In the genomic region with DNA sequence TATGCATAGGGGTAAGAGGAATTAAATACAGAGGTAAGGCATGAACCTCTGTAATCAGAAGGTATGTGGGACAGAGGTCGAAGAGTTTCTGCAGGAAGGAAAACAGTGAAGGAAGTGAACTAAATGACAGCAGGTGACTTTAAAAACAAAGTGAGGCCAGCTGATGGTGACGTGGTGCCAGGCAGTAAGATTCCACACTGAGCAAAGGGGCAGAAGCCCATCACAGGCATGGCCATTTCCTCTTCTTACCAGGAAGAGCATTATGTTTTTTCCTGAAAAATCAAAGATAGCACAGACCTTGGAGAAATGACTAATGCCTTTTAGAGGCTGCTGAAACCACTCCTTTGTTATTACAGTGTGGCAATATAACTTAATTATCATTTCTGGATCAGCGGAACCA, we compare ENCODE assay signal across 31 mouse cellular contexts. TPM values are rescaled to one million over a fixed set of nuclear protein-coding genes. Genes with fewer than 3 reads are reported as not detected.
A peak's percentile ranks its signal among the peaks of the same experiment; 100 is the strongest.
DNase-seq lines count a peak whose midpoint lies in the region; ATAC-seq lines count a peak whose summit lies in the region.
"Had no signal": no experiment of that assay in that cellular context is flagged by ENCODE, and none has a peak within 500 bp of the region (broad histone marks: within the 10 kb centered on the region; RNA-seq: fewer than 3 reads in every experiment).

No protein-coding gene starts in this region.

- H3K4me1 ChIP-seq in kidney, embryonic 16.5 days (ENCODE audit: insufficient read depth, low read length), result no peaks in the 10 kb centered on the region
- no peaks in the 10 kb centered on the region for H3K4me1 ChIP-seq in intestine, embryonic 16.5 days (ENCODE audit: control insufficient read depth, insufficient read depth, low read length)
- H3K4me1 ChIP-seq in stomach, embryonic 16.5 days (ENCODE audit: control insufficient read depth, insufficient read depth, low read length), result 0 out of 2 replicates have a peak, but pooled peaks cover 4% of the 10 kb centered on the region
- H3K4me1 ChIP-seq in midbrain, embryonic 14.5 days (ENCODE audit: control insufficient read depth, insufficient read depth, low read length), result no peaks in the 10 kb centered on the region
- H3K4me1 ChIP-seq: stomach, embryonic 15.5 days had no signal

- H3K36me3 ChIP-seq in kidney, embryonic 16.5 days (ENCODE audit: insufficient read depth, low read length), result no peaks in the 10 kb centered on the region
- H3K36me3 ChIP-seq in intestine, embryonic 16.5 days (ENCODE audit: control insufficient read depth, insufficient read depth, low read length), result no peaks in the 10 kb centered on the region
- no peaks in the 10 kb centered on the region for H3K36me3 ChIP-seq in stomach, embryonic 16.5 days (ENCODE audit: control insufficient read depth, insufficient read depth, low read length)
- H3K36me3 ChIP-seq in midbrain, embryonic 14.5 days (ENCODE audit: control insufficient read depth, insufficient read depth, low read length), result no peaks in the 10 kb centered on the region
- H3K36me3 ChIP-seq: hindbrain, embryonic 13.5 days; midbrain, embryonic 12.5 days; stomach, embryonic 15.5 days had no signal

- 48% methylated on average over 3 of the region's 3 CpGs for WGBS in kidney, embryonic 16.5 days
- 53% methylated on average over 3 of the region's 3 CpGs for WGBS in intestine, embryonic 16.5 days
- WGBS in stomach, embryonic 16.5 days, result 69% methylated on average over 3 of the region's 3 CpGs
- 87% methylated on average over 3 of the region's 3 CpGs for WGBS in midbrain, embryonic 14.5 days

- H3K27ac ChIP-seq in kidney, embryonic 16.5 days (ENCODE audit: low read length), result no peak overlapping the region
- no peak overlapping the region for H3K27ac ChIP-seq in intestine, embryonic 16.5 days (ENCODE audit: low read length)
- peak overlapping the region; percentile 27; the same call in 1 of the 2 replicates for H3K27ac ChIP-seq in stomach, embryonic 16.5 days (ENCODE audit: low read length)
- H3K27ac ChIP-seq in midbrain, embryonic 14.5 days (replicated peaks; ENCODE audit: low read depth, low read length), result no peak overlapping the region
- H3K27ac ChIP-seq: hindbrain, embryonic 13.5 days; liver, embryonic 14.5 days; midbrain, embryonic 12.5 days; stomach, embryonic 15.5 days had no signal

- no peak for DNase-seq in kidney, adult 8-10 months
- peak; percentile 39 for DNase-seq in kidney, postnatal 10 days
- DNase-seq in midbrain, embryonic 14.5 days, result no peak
- DNase-seq in lung, postnatal 36 days, result no peak
- DNase-seq: adrenal gland, postnatal 25 days; B cell, adult 2 months; cerebellum, adult 18-20 months; cerebellum, postnatal 10 days; heart, postnatal 14 days; layer of hippocampus, postnatal 36 days; left cerebral cortex, postnatal 4 days; liver; lung, adult 2 months; right cerebral cortex, postnatal 14 days; thymus, adult 18-20 months; thymus, postnatal 25 days had no signal

- H3K9ac ChIP-seq in kidney, embryonic 16.5 days (replicated peaks; ENCODE audit: low read length), result no peak overlapping the region
- no peak overlapping the region for H3K9ac ChIP-seq in intestine, embryonic 16.5 days (ENCODE audit: low read depth, low read length)
- no peak overlapping the region for H3K9ac ChIP-seq in stomach, embryonic 16.5 days (ENCODE audit: low read length)
- H3K9ac ChIP-seq in midbrain, embryonic 14.5 days (replicated peaks; ENCODE audit: low read length), result no peak overlapping the region
- H3K9ac ChIP-seq: hindbrain, embryonic 13.5 days; liver, embryonic 14.5 days; midbrain, embryonic 12.5 days; stomach, embryonic 15.5 days had no signal

- no peak overlapping the region for H3K4me3 ChIP-seq in kidney, embryonic 16.5 days (ENCODE audit: low read length)
- H3K4me3 ChIP-seq in intestine, embryonic 16.5 days (ENCODE audit: low read length), result no peak overlapping the region
- H3K4me3 ChIP-seq in stomach, embryonic 16.5 days (replicated peaks; ENCODE audit: low read length), result no peak overlapping the region
- H3K4me3 ChIP-seq in midbrain, embryonic 14.5 days (replicated peaks; ENCODE audit: low read depth, low read length), result no peak overlapping the region
- H3K4me3 ChIP-seq: erythroblast, embryonic 14.5 days; hindbrain, embryonic 13.5 days; midbrain, embryonic 12.5 days; stomach, embryonic 15.5 days had no signal

- H3K9me3 ChIP-seq in kidney, embryonic 16.5 days (ENCODE audit: low read length), result no peaks in the 10 kb centered on the region
- no peaks in the 10 kb centered on the region for H3K9me3 ChIP-seq in intestine, embryonic 16.5 days (ENCODE audit: control insufficient read depth, low read length)
- H3K9me3 ChIP-seq in stomach, embryonic 16.5 days (replicated peaks; ENCODE audit: control insufficient read depth, low read length), result no peaks in the 10 kb centered on the region
- no peaks in the 10 kb centered on the region for H3K9me3 ChIP-seq in midbrain, embryonic 14.5 days (ENCODE audit: control insufficient read depth, low read length)
- H3K9me3 ChIP-seq: hindbrain, embryonic 13.5 days; midbrain, embryonic 12.5 days; stomach, embryonic 15.5 days had no signal

- peak; percentile 42; the same call in 1 of the 2 replicates for ATAC-seq in kidney, embryonic 16.5 days (ENCODE audit: low FRiP score, low TSS enrichment)
- ATAC-seq in intestine, embryonic 16.5 days, result peak; percentile 82
- ATAC-seq in stomach, embryonic 16.5 days (ENCODE audit: insufficient read depth, low FRiP score), result no peak; the same call in 1 of the 2 replicates
- no peak for ATAC-seq in midbrain, embryonic 14.5 days (ENCODE audit: low FRiP score, low TSS enrichment)
- ATAC-seq: forebrain, embryonic 16.5 days had no signal

- H3K4me2 ChIP-seq in kidney, embryonic 16.5 days (replicated peaks; ENCODE audit: low read depth, low read length), result no peak overlapping the region
- H3K4me2 ChIP-seq in intestine, embryonic 16.5 days (ENCODE audit: low read depth, low read length), result no peak overlapping the region
- H3K4me2 ChIP-seq in stomach, embryonic 16.5 days (ENCODE audit: low read depth, low read length), result no peak overlapping the region
- no peak overlapping the region for H3K4me2 ChIP-seq in midbrain, embryonic 14.5 days (ENCODE audit: low read length)
- H3K4me2 ChIP-seq: hindbrain, embryonic 13.5 days; midbrain, embryonic 12.5 days; stomach, embryonic 15.5 days had no signal

- H3K27me3 ChIP-seq in kidney, embryonic 16.5 days (ENCODE audit: insufficient read depth, low read length), result no peaks in the 10 kb centered on the region
- H3K27me3 ChIP-seq in intestine, embryonic 16.5 days (replicated peaks; ENCODE audit: control insufficient read depth, insufficient read depth, low read length), result no peaks in the 10 kb centered on the region
- H3K27me3 ChIP-seq in stomach, embryonic 16.5 days (ENCODE audit: control insufficient read depth, insufficient read depth, low read length), result no peaks in the 10 kb centered on the region
- no peaks in the 10 kb centered on the region for H3K27me3 ChIP-seq in midbrain, embryonic 14.5 days (ENCODE audit: control insufficient read depth, insufficient read depth, low read length)
- H3K27me3 ChIP-seq: hindbrain, embryonic 13.5 days; midbrain, embryonic 12.5 days; stomach, embryonic 15.5 days had no signal

RNA-seq across cellular contexts. Expression of gene Mmaa, which starts 6.8 kb away (rescaled TPM):
- 14.0 and 15.2 TPM in 2 replicates for polyA plus RNA-seq in kidney, embryonic 16.5 days (2015; fragmentation: Nextera tagmentation; extraction: Ambion mirVana)
- polyA plus RNA-seq in intestine, embryonic 16.5 days (2015; fragmentation: Nextera tagmentation; extraction: Ambion mirVana), result 13.6 and 13.8 TPM in 2 replicates
- polyA plus RNA-seq in stomach, embryonic 16.5 days (2015; fragmentation: Nextera tagmentation; extraction: Ambion mirVana), result 13.2 and 14.4 TPM in 2 replicates
- 17.9 and 18.0 TPM in 2 replicates for polyA plus RNA-seq in midbrain, embryonic 14.5 days (2014; fragmentation: Nextera tagmentation; extraction: Ambion mirVana)

RNA-seq across cellular contexts. Expression of gene 1700011L22Rik, which starts 53.2 kb away (rescaled TPM):
- polyA plus RNA-seq in kidney, embryonic 16.5 days (2015; fragmentation: Nextera tagmentation; extraction: Ambion mirVana), result not detected in 2 replicates
- not detected in 2 replicates for polyA plus RNA-seq in intestine, embryonic 16.5 days (2015; fragmentation: Nextera tagmentation; extraction: Ambion mirVana)
- not detected in 2 replicates for polyA plus RNA-seq in stomach, embryonic 16.5 days (2015; fragmentation: Nextera tagmentation; extraction: Ambion mirVana)
- polyA plus RNA-seq in midbrain, embryonic 14.5 days (2014; fragmentation: Nextera tagmentation; extraction: Ambion mirVana), result not detected in 2 replicates
- polyA plus RNA-seq: cortical plate, adult 2 months; embryonic facial prominence, embryonic 14.5 days; erythroblast, embryonic 14.5 days; forebrain, embryonic 11.5 days; forebrain, embryonic 16.5 days; heart, embryonic 14.5 days; hindbrain, embryonic 13.5 days; large intestine, adult 2 months; liver, embryonic 14.5 days; lung, adult 2 months; midbrain, embryonic 12.5 days; neural tube, embryonic 14.5 days; stomach, embryonic 15.5 days had no signal

Comparison
In these comparisons a context has a peak if more than half of its experiments do, and no peak if none do; other contexts are left out.
1. ATAC-seq: peak in kidney, embryonic 16.5 days (single experiment) and intestine, embryonic 16.5 days (single experiment); none in stomach, embryonic 16.5 days (single experiment) and midbrain, embryonic 14.5 days (single experiment).